Mouse (Mus musculus) forebrain, embryonic 14.5 days (tissue): ENCODE data around the gene Gan. TPM values are rescaled to one million over a fixed set of nuclear protein-coding genes. Genes with fewer than 3 reads are reported as not detected.

Experiments
- ATAC-seq: fragments of 200-750 bp; cut with Nextera tagmentation; 2 replicates; pipeline ENCODE4 v1.8.0; 2017; ENCODE audit warnings: mild to moderate bottlenecking, moderate library complexity
- DNase-seq: peaks from one replicate; pipeline ENCODE4 v3.0.0-alpha.2; 2015; ENCODE audit warnings: low spot score
- H3K27ac ChIP-seq: fragments of 300-500 bp; sonication (generic); 2 replicates; pipeline ENCODE4 v1.5.1; 2014; ENCODE audit warnings: low read depth, mild to moderate bottlenecking, control low read depth, low read length, moderate library complexity
- H3K27me3 ChIP-seq: fragments of 300-500 bp; sonication (generic); replicated peaks from 2 replicates; pipeline ENCODE4 v1.6.1; 2014; ENCODE audit warnings: low read length, control low read depth, mixed read lengths; ENCODE audit not compliant: control insufficient read depth, insufficient read depth
- H3K36me3 ChIP-seq: fragments of 300-500 bp; sonication (generic); 2 replicates; pipeline ENCODE4 v1.6.1; 2014; ENCODE audit warnings: low read length, control low read depth; ENCODE audit not compliant: control insufficient read depth, insufficient read depth
- H3K4me1 ChIP-seq: fragments of 300-500 bp; sonication (generic); 2 replicates; pipeline ENCODE4 v1.6.1; 2014; ENCODE audit warnings: antibody characterized with exemption, low read length, control low read depth; ENCODE audit not compliant: control insufficient read depth, insufficient read depth
- H3K4me2 ChIP-seq: fragments of 300-500 bp; sonication (generic); 2 replicates; pipeline ENCODE4 v1.6.1; 2014; ENCODE audit warnings: mild to moderate bottlenecking, control low read depth, low read length
- H3K4me3 ChIP-seq: fragments of 300-500 bp; sonication (generic); 2 replicates; pipeline ENCODE4 v1.5.1; 2014; ENCODE audit warnings: low read depth, low read length, control low read depth
- H3K9ac ChIP-seq: fragments of 300-500 bp; sonication (generic); 2 replicates; pipeline ENCODE4 v1.6.1; 2014; ENCODE audit warnings: mild to moderate bottlenecking, low read length, control low read depth, moderate library complexity
- H3K9me3 ChIP-seq: fragments of 300-500 bp; sonication (generic); replicated peaks from 2 replicates; pipeline ENCODE4 v1.6.1; 2016; ENCODE audit warnings: low read length, control low read depth, mixed read lengths; ENCODE audit not compliant: control insufficient read depth
- WGBS: fragments of 180-500 bp; shearing (Covaris S2); extraction: QIAGEN DNeasy Blood & Tissue Kit; methylation state at CpG from one replicate; pipeline ENCODE4 v1.1.7; 2014; 5-methylcytosine and 5-hydroxymethylcytosine counted together
- polyA plus RNA-seq: library from polyadenylated mRNA; unstranded; fragments of >200 nt; fragmentation: Nextera tagmentation; extraction: Ambion mirVana; gene quantifications from 2 replicates; pipeline ENCODE4 v1.2.1, GENCODE M21; 2014

Gan gene
- polyA plus RNA-seq, 1 experiment from 2014 or later = 3.3 TPM

DNA sequence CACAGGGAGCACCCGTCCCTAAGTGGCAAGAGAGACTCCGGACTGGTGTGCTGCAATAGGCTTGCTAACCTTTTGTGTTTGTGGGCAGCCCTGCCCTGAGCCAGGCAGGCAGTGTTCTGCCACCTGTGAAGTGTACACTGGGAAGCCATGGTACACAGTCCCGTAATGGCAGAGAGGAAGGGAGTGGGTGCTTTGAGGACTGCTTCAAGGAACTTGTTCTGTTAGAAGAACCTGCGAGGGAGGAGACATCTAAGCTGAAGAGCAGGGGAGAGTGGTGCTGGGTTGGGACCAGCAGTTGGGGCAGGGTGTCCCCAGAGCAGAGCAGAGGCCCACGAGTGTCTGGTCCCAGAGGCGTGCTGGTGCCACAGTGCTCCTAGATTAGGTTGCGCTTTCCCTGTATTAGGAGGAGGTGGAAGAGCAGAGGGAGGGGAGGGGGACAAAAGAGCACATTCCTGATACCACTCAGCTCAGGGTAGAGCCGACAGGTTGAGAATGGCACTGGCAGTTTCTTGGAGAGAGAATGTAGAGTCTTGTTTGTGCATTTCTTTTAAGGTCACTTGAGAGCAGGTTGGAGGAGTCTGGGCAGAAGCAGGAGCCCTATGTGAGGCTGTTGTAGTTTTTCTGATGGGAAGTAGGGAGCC is 9.4 kb downstream of the Gan start:
- Histone ChIP-seq H3K36me3 (no peaks in the 10 kb centered on the region), H3K9me3 (no peaks in the 10 kb centered on the region), H3K4me2 (no peak overlapping the region), H3K4me3 (no peak overlapping the region), H3K9ac (no peak overlapping the region), H3K4me1 (no peaks in the 10 kb centered on the region), H3K27ac (no peak overlapping the region), H3K27me3 (no peaks in the 10 kb centered on the region)
- ATAC-seq = no peak
- no peak for DNase-seq
- WGBS = 81% methylated on average over 8 of the region's 8 CpGs

DNA sequence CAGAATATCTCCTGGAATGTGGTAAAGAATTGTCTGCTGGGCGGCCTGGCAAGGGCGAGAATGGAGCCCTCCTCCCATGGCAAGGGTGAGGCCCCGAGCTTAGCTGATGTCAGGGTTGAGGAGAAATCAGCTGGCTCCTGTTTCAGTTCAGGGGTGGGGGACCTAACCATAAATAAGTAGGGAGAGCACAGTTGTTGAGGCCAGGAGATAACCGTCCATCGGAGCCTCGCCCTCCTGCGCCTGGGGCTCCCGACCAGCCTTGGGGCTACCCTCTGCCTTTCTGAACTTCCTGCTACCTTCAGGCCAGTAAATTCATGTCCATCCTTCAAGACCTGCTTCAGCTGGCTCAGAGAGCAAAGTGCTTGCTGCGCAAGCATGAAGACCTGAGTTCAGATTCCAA is 10.4 kb downstream of the Gan start:
- H3K4me1 ChIP-seq = no peaks in the 10 kb centered on the region
- H3K4me3 ChIP-seq = no peak overlapping the region
- H3K36me3 ChIP-seq = no peaks in the 10 kb centered on the region
- WGBS = 88% methylated on average over 9 of the region's 9 CpGs
- H3K4me2 ChIP-seq = no peak overlapping the region
- DNase-seq (no peak), ATAC-seq (no peak)
- H3K27me3 ChIP-seq = no peaks in the 10 kb centered on the region
- no peak overlapping the region for H3K9ac ChIP-seq
- H3K27ac ChIP-seq = no peak overlapping the region
- H3K9me3 ChIP-seq = no peaks in the 10 kb centered on the region

DNA sequence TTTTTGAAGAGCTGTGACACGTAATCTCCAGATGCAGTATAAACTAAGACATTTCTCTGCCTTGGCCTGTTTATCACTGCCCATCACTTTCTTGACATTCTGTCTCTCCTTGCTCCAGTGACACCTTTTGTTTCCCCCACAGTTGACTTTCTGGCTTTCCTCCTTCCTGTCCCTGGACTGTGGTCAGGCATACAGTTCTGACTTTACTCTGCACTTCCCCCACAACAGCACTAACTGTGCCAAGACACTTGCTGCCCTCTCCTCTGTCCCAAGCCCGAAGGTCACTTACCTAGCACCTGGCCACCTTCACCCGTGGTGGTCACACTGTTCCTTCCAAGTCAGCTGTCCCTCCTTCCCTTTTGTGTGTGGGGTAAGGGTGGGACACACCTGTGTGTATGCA is 13.9 kb downstream of the Gan start:
- no peak for ATAC-seq
- Histone ChIP-seq H3K36me3 (no peaks in the 10 kb centered on the region), H3K4me1 (no peaks in the 10 kb centered on the region), H3K9me3 (no peaks in the 10 kb centered on the region), H3K4me3 (no peak overlapping the region), H3K27ac (no peak overlapping the region), H3K4me2 (no peak overlapping the region), H3K27me3 (no peaks in the 10 kb centered on the region), H3K9ac (no peak overlapping the region)
- DNase-seq = no peak
- 88% methylated on average over 3 of the region's 3 CpGs for WGBS

DNA sequence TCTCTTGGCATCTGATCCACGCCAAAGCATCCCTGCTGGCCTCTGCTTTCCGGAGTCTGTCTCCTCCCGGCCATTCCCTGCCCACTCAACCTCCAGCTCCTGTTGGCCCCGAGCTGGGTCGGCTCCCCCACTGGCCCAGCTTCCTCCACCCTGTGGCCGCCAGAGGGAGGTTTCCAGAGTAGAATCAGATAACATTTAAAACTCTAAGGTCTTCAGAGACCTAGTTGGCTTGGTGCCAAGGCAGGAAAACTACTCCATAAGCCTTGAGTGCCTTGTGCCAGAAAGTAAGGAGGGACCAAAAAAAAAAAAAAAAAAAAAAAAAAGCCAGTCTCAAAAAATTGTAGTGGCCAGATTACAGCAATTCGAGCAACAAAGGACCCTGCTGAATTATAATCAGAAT is 15.0 kb downstream of the Gan start:
- no peak overlapping the region for H3K4me2 ChIP-seq
- no peak overlapping the region for H3K4me3 ChIP-seq
- no peak for ATAC-seq
- DNase-seq = peak; percentile 57
- 52% methylated on average over 7 of the region's 7 CpGs for WGBS
- H3K27me3 ChIP-seq = no peaks in the 10 kb centered on the region
- H3K9ac ChIP-seq = no peak overlapping the region
- H3K4me1 ChIP-seq = no peaks in the 10 kb centered on the region
- H3K9me3 ChIP-seq = no peaks in the 10 kb centered on the region
- H3K27ac ChIP-seq = no peak overlapping the region
- H3K36me3 ChIP-seq = no peaks in the 10 kb centered on the region

DNA sequence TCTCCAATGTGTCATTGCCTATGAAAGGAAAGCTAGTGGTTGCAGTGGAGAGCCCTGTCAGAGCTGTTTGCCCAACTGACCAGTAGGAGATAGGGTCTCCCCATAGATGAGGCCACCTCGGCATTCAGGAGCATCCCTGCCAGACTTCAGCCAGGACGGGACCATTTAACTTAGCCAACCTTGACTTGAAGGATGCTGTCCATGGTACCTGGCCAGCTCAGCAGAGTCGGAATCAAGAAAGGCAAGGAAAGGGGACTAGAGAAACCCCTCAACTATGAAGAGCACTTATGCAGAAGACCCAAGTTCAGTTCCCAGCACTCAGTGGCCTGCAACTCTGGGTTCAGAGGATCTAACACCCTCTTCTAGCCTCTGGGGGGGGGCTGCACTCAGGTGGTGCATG is 15.8 kb downstream of the Gan start:
- WGBS = 89% methylated on average over 3 of the region's 3 CpGs

DNA sequence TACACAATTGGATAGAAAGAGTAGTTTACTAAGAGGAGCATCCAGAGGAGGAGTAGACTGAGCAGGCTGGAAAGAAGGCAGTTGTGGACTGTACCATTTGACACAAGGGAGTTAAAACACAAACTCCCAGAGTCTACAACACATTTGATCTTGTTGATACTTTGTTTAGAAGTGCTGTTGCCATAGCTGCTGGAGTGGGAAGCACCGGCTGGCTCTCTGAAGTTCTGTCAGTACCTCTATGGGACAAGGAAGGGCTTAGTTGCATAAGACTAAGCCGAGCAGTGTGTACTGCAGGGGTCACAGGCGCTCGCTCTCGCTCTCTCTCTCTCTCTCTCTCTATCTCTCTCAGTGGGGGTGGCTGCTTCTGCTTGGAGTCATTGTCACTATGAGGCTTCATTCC is 16.6 kb downstream of the Gan start:
- ATAC-seq (no peak), DNase-seq (no peak)
- Histone ChIP-seq H3K27me3 (no peaks in the 10 kb centered on the region), H3K27ac (no peak overlapping the region), H3K9ac (no peak overlapping the region), H3K4me1 (no peaks in the 10 kb centered on the region), H3K4me2 (no peak overlapping the region), H3K4me3 (no peak overlapping the region), H3K36me3 (no peaks in the 10 kb centered on the region), H3K9me3 (no peaks in the 10 kb centered on the region)
- WGBS = 90% methylated on average over 5 of the region's 5 CpGs

More for the DNA sequence above, 15.8 kb downstream of the Gan start:
- H3K9ac ChIP-seq = no peak overlapping the region
- no peaks in the 10 kb centered on the region for H3K9me3 ChIP-seq
- no peaks in the 10 kb centered on the region for H3K27me3 ChIP-seq
- H3K4me2 ChIP-seq = no peak overlapping the region
- no peak for DNase-seq
- no peaks in the 10 kb centered on the region for H3K4me1 ChIP-seq
- no peak overlapping the region for H3K4me3 ChIP-seq
- no peak for ATAC-seq
- H3K27ac ChIP-seq = no peak overlapping the region
- H3K36me3 ChIP-seq = no peaks in the 10 kb centered on the region

DNA sequence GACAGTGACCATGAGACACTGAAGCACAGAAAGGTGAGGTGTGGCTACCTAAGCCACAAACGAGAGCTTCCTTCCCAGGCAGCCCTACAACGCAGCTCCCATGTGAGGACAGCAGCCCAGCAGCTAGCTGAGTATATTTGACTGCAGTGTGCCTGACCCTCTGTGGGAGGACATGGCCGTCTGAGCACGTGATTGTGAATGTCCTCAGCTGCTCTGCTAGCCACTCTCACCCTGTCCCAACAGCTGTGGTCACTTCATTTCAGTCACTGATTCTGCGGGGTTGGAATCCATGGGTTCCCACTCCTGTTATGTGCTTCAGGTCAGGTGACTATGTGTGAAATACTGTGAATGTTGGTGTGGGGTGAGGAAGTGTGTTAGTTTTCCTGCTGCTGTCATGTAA is 18.4 kb downstream of the Gan start:
- Histone ChIP-seq H3K9ac (no peak overlapping the region), H3K4me2 (no peak overlapping the region), H3K27ac (no peak overlapping the region), H3K9me3 (no peaks in the 10 kb centered on the region), H3K4me3 (no peak overlapping the region), H3K4me1 (no peaks in the 10 kb centered on the region), H3K27me3 (no peaks in the 10 kb centered on the region), H3K36me3 (no peaks in the 10 kb centered on the region)
- DNase-seq (no peak), ATAC-seq (no peak)
- 85% methylated on average over 5 of the region's 5 CpGs for WGBS

DNA sequence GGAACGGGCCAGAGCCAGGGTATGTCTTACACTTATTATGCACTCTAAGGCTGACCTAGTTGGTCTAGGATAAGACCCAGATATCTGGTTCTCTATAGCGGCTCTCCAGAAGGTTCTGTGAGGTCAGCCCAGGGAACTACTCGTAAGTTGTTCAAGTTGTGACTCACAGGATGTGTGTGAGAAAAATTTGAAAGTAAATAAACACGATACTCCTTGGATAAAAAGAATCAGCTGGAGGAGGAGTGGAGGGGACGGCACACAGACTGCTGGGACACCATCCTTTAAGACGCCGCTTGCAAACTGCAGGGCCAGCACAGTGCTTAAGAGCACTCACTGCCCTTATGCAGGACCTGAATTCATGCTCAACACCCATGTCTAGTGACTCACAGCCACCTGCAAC is 19.3 kb downstream of the Gan start:
- Histone ChIP-seq H3K27me3 (no peaks in the 10 kb centered on the region), H3K9ac (no peak overlapping the region), H3K4me2 (no peak overlapping the region), H3K4me1 (no peaks in the 10 kb centered on the region), H3K4me3 (no peak overlapping the region), H3K27ac (no peak overlapping the region), H3K36me3 (no peaks in the 10 kb centered on the region), H3K9me3 (no peaks in the 10 kb centered on the region)
- WGBS = 89% methylated on average over 7 of the region's 7 CpGs
- DNase-seq (no peak), ATAC-seq (no peak)

DNA sequence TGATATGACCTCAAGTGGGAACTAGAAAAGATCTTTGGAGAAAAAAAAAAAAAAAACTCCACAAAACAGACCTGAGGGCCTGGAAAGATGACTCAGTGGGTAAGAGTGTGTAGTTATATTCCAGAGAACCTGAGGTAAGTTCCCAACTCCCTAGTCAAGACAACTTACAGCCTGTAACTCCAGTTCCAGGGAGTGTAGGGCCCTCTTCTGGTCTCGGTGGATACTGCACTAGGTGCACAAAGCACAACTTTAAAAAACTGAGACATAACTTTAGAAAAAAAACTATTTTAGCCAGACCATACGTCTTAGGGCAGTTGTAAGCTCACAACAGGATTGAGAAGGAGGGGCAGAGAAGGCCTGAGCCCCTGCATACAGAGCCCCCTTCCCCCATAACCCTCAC is 20.1 kb downstream of the Gan start:
- Histone ChIP-seq H3K4me2 (no peak overlapping the region), H3K9ac (no peak overlapping the region), H3K4me3 (no peak overlapping the region), H3K36me3 (no peaks in the 10 kb centered on the region), H3K4me1 (no peaks in the 10 kb centered on the region), H3K9me3 (no peaks in the 10 kb centered on the region), H3K27me3 (no peaks in the 10 kb centered on the region), H3K27ac (no peak overlapping the region)
- ATAC-seq (no peak), DNase-seq (no peak)
- whole genome bisulfite sequencing = 81% methylated on average over 2 of the region's 2 CpGs
